Mouse (Mus musculus) kidney, embryonic 14.5 days (tissue): ENCODE results near the gene 2010111I01Rik. TPM values are rescaled to one million over a fixed set of nuclear protein-coding genes. Genes with fewer than 3 reads are reported as not detected.

ENCODE experiments used
- ATAC-seq: fragments of 200-750 bp; cut with Nextera tagmentation; 2 replicates; pipeline ENCODE4 v1.8.0; 2017; ENCODE audit warnings: moderate number of reproducible peaks, mild to moderate bottlenecking, moderate TSS enrichment, moderate library complexity; ENCODE audit not compliant: low FRiP score, low TSS enrichment
- H3K27ac ChIP-seq: fragments of 300-500 bp; sonication (generic); 2 replicates; pipeline ENCODE4 v1.5.1; 2014; ENCODE audit warnings: low read depth, mild to moderate bottlenecking, low read length, moderate library complexity, mixed read lengths
- H3K27me3 ChIP-seq: fragments of 300-500 bp; sonication (generic); 2 replicates; pipeline ENCODE4 v1.6.1; 2014; ENCODE audit warnings: mild to moderate bottlenecking, low read length; ENCODE audit not compliant: control insufficient read depth, insufficient read depth
- H3K36me3 ChIP-seq: fragments of 300-500 bp; sonication (generic); 2 replicates; pipeline ENCODE4 v1.6.1; 2014; ENCODE audit warnings: low read length, mixed read lengths; ENCODE audit not compliant: control insufficient read depth, insufficient read depth
- H3K4me1 ChIP-seq: fragments of 300-500 bp; sonication (generic); 2 replicates; pipeline ENCODE4 v1.6.1; 2014; ENCODE audit warnings: low read length, mixed read lengths; ENCODE audit not compliant: control insufficient read depth, insufficient read depth
- H3K4me2 ChIP-seq: fragments of 300-500 bp; sonication (generic); replicated peaks from 2 replicates; pipeline ENCODE4 v1.6.1; 2014; ENCODE audit warnings: low read depth, mild to moderate bottlenecking, low read length
- H3K4me3 ChIP-seq: fragments of 300-500 bp; sonication (generic); 2 replicates; pipeline ENCODE4 v1.5.1; 2014; ENCODE audit warnings: mild to moderate bottlenecking, low read length
- H3K9ac ChIP-seq: fragments of 300-500 bp; sonication (generic); 2 replicates; pipeline ENCODE4 v1.6.1; 2014; ENCODE audit warnings: low read depth, mild to moderate bottlenecking, low read length, moderate library complexity
- H3K9me3 ChIP-seq: fragments of 300-500 bp; sonication (generic); 2 replicates; pipeline ENCODE4 v1.6.1; 2016; ENCODE audit warnings: low read length; ENCODE audit not compliant: control insufficient read depth
- WGBS: fragments of 180-500 bp; shearing (Covaris S2); extraction: QIAGEN DNeasy Blood & Tissue Kit; methylation state at CpG from one replicate; pipeline ENCODE4 v1.1.7; 2014; 5-methylcytosine and 5-hydroxymethylcytosine counted together
- polyA plus RNA-seq: library from polyadenylated mRNA; unstranded; fragments of >200 nt; fragmentation: Nextera tagmentation; extraction: Ambion mirVana; gene quantifications from 2 replicates; pipeline ENCODE4 v1.2.1, GENCODE M21; 2014

Gene 2010111I01Rik
- polyA plus RNA-seq, 1 experiment from 2014 or later, result 153 TPM

- no peak for ATAC-seq
- Histone ChIP-seq H3K27ac (no peak overlapping the region), H3K4me3 (no peak overlapping the region), H3K9ac (no peak overlapping the region), H3K9me3 (no peaks in the 10 kb centered on the region), H3K4me1 (no peaks in the 10 kb centered on the region), H3K27me3 (no peaks in the 10 kb centered on the region), H3K4me2 (no peak overlapping the region), H3K36me3 (no peaks in the 10 kb centered on the region)
- WGBS, result 46% methylated on average over 8 of the region's 8 CpGs
These were observed 138.3 kb downstream of the 2010111I01Rik start for GRCm38 (mm10) chr13:63102848-63103585.

- no peak overlapping the region for H3K4me3 ChIP-seq
- no peaks in the 10 kb centered on the region for H3K9me3 ChIP-seq
- no peak for ATAC-seq
- H3K27ac ChIP-seq, result no peak overlapping the region
- H3K4me1 ChIP-seq, result no peaks in the 10 kb centered on the region
- H3K27me3 ChIP-seq, result no peaks in the 10 kb centered on the region
- H3K4me2 ChIP-seq, result no peak overlapping the region
- H3K36me3 ChIP-seq, result no peaks in the 10 kb centered on the region
- 66% methylated on average over 2 of the region's 2 CpGs for WGBS
- no peak overlapping the region for H3K9ac ChIP-seq
These were observed 141.9 kb downstream of the 2010111I01Rik start for GRCm38 (mm10) chr13:63106574-63106973.

- Histone ChIP-seq H3K36me3 (no peaks in the 10 kb centered on the region), H3K4me1 (peaks cover 16% of the 10 kb centered on the region), H3K27me3 (no peaks in the 10 kb centered on the region), H3K4me3 (no peak overlapping the region), H3K9ac (no peak overlapping the region), H3K4me2 (no peak overlapping the region), H3K27ac (no peak overlapping the region), H3K9me3 (no peaks in the 10 kb centered on the region)
- no peak for ATAC-seq
- 68% methylated on average over 2 of the region's 2 CpGs for WGBS
These were observed 143.9 kb downstream of the 2010111I01Rik start for GRCm38 (mm10) chr13:63108601-63109000.

GRCm38 (mm10) chr13:63111297-63112042, 146.8 kb downstream of the 2010111I01Rik start:
- peak overlapping the region; percentile 84 for H3K27ac ChIP-seq
- H3K9me3 ChIP-seq, result no peaks in the 10 kb centered on the region
- H3K27me3 ChIP-seq, result no peaks in the 10 kb centered on the region
- no peak overlapping the region for H3K4me3 ChIP-seq
- peaks cover 16% of the 10 kb centered on the region for H3K4me1 ChIP-seq
- H3K4me2 ChIP-seq, result no peak overlapping the region
- WGBS, result 48% methylated on average over 5 of the region's 5 CpGs
- H3K9ac ChIP-seq, result no peak overlapping the region
- ATAC-seq, result no peak
- no peaks in the 10 kb centered on the region for H3K36me3 ChIP-seq

- 62% methylated on average over 4 of the region's 4 CpGs for WGBS
- no peak for ATAC-seq
- H3K27me3 ChIP-seq, result no peaks in the 10 kb centered on the region
- peaks cover 16% of the 10 kb centered on the region for H3K4me1 ChIP-seq
- no peak overlapping the region for H3K9ac ChIP-seq
- H3K4me3 ChIP-seq, result no peak overlapping the region
- peak overlapping the region; percentile 84 for H3K27ac ChIP-seq
- no peak overlapping the region for H3K4me2 ChIP-seq
- H3K9me3 ChIP-seq, result no peaks in the 10 kb centered on the region
- H3K36me3 ChIP-seq, result no peaks in the 10 kb centered on the region
These were observed 147.4 kb downstream of the 2010111I01Rik start for GRCm38 (mm10) chr13:63112043-63112597.

- no peaks in the 10 kb centered on the region for H3K9me3 ChIP-seq
- no peak overlapping the region for H3K4me2 ChIP-seq
- no peaks in the 10 kb centered on the region for H3K27me3 ChIP-seq
- ATAC-seq, result no peak; the same call in 1 of the 2 replicates
- 53% methylated on average over 10 of the region's 10 CpGs for WGBS
- H3K9ac ChIP-seq, result no peak overlapping the region
- H3K36me3 ChIP-seq, result no peaks in the 10 kb centered on the region
- H3K4me3 ChIP-seq, result no peak overlapping the region
- H3K4me1 ChIP-seq, result peaks cover 16% of the 10 kb centered on the region
- peak overlapping the region; percentile 84 for H3K27ac ChIP-seq
These were observed 148.1 kb downstream of the 2010111I01Rik start for GRCm38 (mm10) chr13:63112598-63113372.

- no peak overlapping the region for H3K4me3 ChIP-seq
- peaks cover 16% of the 10 kb centered on the region for H3K4me1 ChIP-seq
- no peak for ATAC-seq
- H3K9ac ChIP-seq, result no peak overlapping the region
- H3K27ac ChIP-seq, result no peak overlapping the region
- 83% methylated on average over 4 of the region's 4 CpGs for WGBS
- H3K27me3 ChIP-seq, result no peaks in the 10 kb centered on the region
- no peaks in the 10 kb centered on the region for H3K36me3 ChIP-seq
- no peak overlapping the region for H3K4me2 ChIP-seq
- H3K9me3 ChIP-seq, result no peaks in the 10 kb centered on the region
These were observed 149.2 kb downstream of the 2010111I01Rik start for GRCm38 (mm10) chr13:63113881-63114301.

- no peaks in the 10 kb centered on the region for H3K36me3 ChIP-seq
- no peak overlapping the region for H3K4me3 ChIP-seq
- no peaks in the 10 kb centered on the region for H3K27me3 ChIP-seq
- no peak overlapping the region for H3K9ac ChIP-seq
- peaks cover 16% of the 10 kb centered on the region for H3K4me1 ChIP-seq
- ATAC-seq, result no peak
- 88% methylated on average over 3 of the region's 3 CpGs for WGBS
- H3K9me3 ChIP-seq, result no peaks in the 10 kb centered on the region
- H3K4me2 ChIP-seq, result no peak overlapping the region
- no peak overlapping the region for H3K27ac ChIP-seq
These were observed 150.6 kb downstream of the 2010111I01Rik start for GRCm38 (mm10) chr13:63115187-63115784.
